8 mouse cellular contexts compared by ENCODE assay signal in the genomic region with DNA sequence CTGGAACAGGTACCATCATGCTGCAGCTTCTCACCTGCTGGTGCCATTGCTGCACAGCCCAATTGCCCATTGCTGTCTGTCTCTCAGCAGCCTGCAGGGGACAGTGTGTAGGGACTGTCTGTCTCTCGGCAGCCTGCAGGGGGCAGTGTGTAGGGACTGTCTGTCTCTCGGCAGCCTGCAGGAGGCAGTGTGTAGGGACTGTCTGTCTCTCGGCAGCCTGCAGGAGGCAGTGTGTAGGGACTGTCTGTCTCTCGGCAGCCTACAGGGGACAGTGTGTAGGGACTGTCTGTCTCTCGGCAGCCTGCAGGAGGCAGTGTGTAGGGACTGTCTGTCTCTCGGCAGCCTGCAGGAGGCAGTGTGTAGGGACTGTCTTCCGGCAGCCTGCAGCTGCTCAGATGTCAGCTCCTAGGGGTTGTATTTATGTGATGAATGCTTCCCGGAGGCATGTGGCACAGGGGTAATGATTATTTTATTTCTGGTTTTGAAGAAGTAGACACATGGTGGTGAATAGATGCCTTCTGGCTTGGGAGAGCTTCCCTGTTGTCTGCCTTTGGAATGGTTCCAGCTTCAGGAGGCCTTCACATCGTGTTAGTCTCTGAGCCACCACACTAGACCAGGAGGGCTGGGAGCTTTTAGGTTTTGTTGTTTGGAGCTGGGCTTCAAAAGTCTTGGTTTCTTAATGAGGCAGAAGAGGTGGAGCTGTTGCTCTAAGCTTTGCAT.
DNase-seq lines count a peak whose midpoint lies in the region; ATAC-seq lines count a peak whose summit lies in the region.

No protein-coding gene starts in this region.

- no peak overlapping the region for H3K4me3 ChIP-seq in hindbrain, embryonic 15.5 days
- H3K4me3 ChIP-seq in hindbrain, embryonic 11.5 days (ENCODE audit: low read depth, low read length): no peak overlapping the region

- H3K9me3 ChIP-seq in hindbrain, embryonic 15.5 days: no peaks in the 10 kb centered on the region
- H3K9me3 ChIP-seq in hindbrain, embryonic 11.5 days (ENCODE audit: control insufficient read depth, low read length): no peaks in the 10 kb centered on the region

- ATAC-seq in hindbrain, embryonic 15.5 days (ENCODE audit: low FRiP score, low read depth): peak; percentile 50; the same call in 1 of the 2 replicates
- ATAC-seq in hindbrain, embryonic 11.5 days (ENCODE audit: low FRiP score): no peak

- H3K9ac ChIP-seq in hindbrain, embryonic 15.5 days: no peak overlapping the region
- no peak overlapping the region for H3K9ac ChIP-seq in hindbrain, embryonic 11.5 days (ENCODE audit: low read depth, low read length)

- peaks cover 14% of the 10 kb centered on the region; the same call in 1 of the 2 replicates for H3K4me1 ChIP-seq in hindbrain, embryonic 15.5 days (replicated peaks)
- H3K4me1 ChIP-seq in hindbrain, embryonic 11.5 days (replicated peaks; ENCODE audit: control insufficient read depth, insufficient read depth, low read length): no peaks in the 10 kb centered on the region; the same call in 1 of the 2 replicates

- peak overlapping the region; percentile 58 for H3K27ac ChIP-seq in hindbrain, embryonic 15.5 days (replicated peaks)
- no peak overlapping the region for H3K27ac ChIP-seq in hindbrain, embryonic 11.5 days (ENCODE audit: low read depth, low read length)

- no peak for DNase-seq in hindbrain, embryonic 11.5 days (ENCODE audit: low spot score)
- peak; percentile 15 for DNase-seq in thymus, postnatal 4 days
- no peak for DNase-seq in thymus, postnatal 10 days (ENCODE audit: low spot score in 2 of 2)
- peak; percentile 70 to 71 for DNase-seq in cerebellum, postnatal 25 days
- DNase-seq in embryo, embryonic 10.5 days (ENCODE audit: low spot score): no peak
- no peak for DNase-seq in frontal cortex, postnatal 36 days (ENCODE audit: low spot score in 2 of 2)
- DNase-seq in gastrocnemius, postnatal 25 days: no peak

- 69% methylated on average over 9 of the region's 9 CpGs for WGBS in hindbrain, embryonic 15.5 days
- 85% methylated on average over 8 of the region's 9 CpGs for WGBS in hindbrain, embryonic 11.5 days

- no peak overlapping the region for H3K4me2 ChIP-seq in hindbrain, embryonic 15.5 days
- H3K4me2 ChIP-seq in hindbrain, embryonic 11.5 days (replicated peaks; ENCODE audit: low read depth, low read length): no peak overlapping the region

- H3K36me3 ChIP-seq in hindbrain, embryonic 15.5 days: no peaks in the 10 kb centered on the region
- H3K36me3 ChIP-seq in hindbrain, embryonic 11.5 days (ENCODE audit: control insufficient read depth, insufficient read depth, low read length): no peaks in the 10 kb centered on the region

- no peaks in the 10 kb centered on the region for H3K27me3 ChIP-seq in hindbrain, embryonic 15.5 days
- no peaks in the 10 kb centered on the region for H3K27me3 ChIP-seq in hindbrain, embryonic 11.5 days (ENCODE audit: control insufficient read depth, insufficient read depth, low read length)

Comparison
In these comparisons a context has a peak if more than half of its experiments do, and no peak if none do; other contexts are left out.
1. DNase-seq: peak in thymus, postnatal 4 days (single experiment) and cerebellum, postnatal 25 days (2 of 2); none in hindbrain, embryonic 11.5 days (single experiment), thymus, postnatal 10 days (0 of 2), embryo, embryonic 10.5 days (single experiment), frontal cortex, postnatal 36 days (0 of 2) and gastrocnemius, postnatal 25 days (single experiment).